Mouse (Mus musculus): ENCODE data around the gene Srgap1. TPM values are rescaled to one million over a fixed set of nuclear protein-coding genes. Genes with fewer than 3 reads are reported as not detected.

Gene Srgap1
- 29.9 and 32.0 TPM in 2 replicates for polyA plus RNA-seq (2015; fragmentation: Nextera tagmentation; extraction: Ambion mirVana)

GRCm38 (mm10) chr10:122046904-122047726, at the start of gene Srgap1:
Gene Srgap1 (minus strand): TSS chr10:122047315.
- H3K27me3 ChIP-seq (replicated peaks; ENCODE audit: control insufficient read depth, insufficient read depth, low read length): no peaks in the 10 kb centered on the region
- peak within 1 kb of the TSS; percentile 78 for H3K4me3 ChIP-seq (replicated peaks; ENCODE audit: low read length)
- 1% methylated on average over 45 of the region's 79 CpGs for WGBS
- H3K9me3 ChIP-seq (ENCODE audit: control insufficient read depth, low read length): 0 out of 2 replicates have a peak, but pooled peaks cover 2% of the 10 kb centered on the region
- no peaks in the 10 kb centered on the region for H3K36me3 ChIP-seq (ENCODE audit: control insufficient read depth, insufficient read depth)
- H3K4me2 ChIP-seq (ENCODE audit: low read length): peak within 1 kb of the TSS; percentile 52
- H3K4me1 ChIP-seq (replicated peaks; ENCODE audit: control insufficient read depth, insufficient read depth, low read length): peaks cover 12% of the 10 kb centered on the region
- ATAC-seq: peak; percentile 90
- H3K27ac ChIP-seq (ENCODE audit: low read length): peak within 1 kb of the TSS; percentile 87
- peak within 1 kb of the TSS; percentile 95 for H3K9ac ChIP-seq (replicated peaks; ENCODE audit: low read depth, low read length)

DNA sequence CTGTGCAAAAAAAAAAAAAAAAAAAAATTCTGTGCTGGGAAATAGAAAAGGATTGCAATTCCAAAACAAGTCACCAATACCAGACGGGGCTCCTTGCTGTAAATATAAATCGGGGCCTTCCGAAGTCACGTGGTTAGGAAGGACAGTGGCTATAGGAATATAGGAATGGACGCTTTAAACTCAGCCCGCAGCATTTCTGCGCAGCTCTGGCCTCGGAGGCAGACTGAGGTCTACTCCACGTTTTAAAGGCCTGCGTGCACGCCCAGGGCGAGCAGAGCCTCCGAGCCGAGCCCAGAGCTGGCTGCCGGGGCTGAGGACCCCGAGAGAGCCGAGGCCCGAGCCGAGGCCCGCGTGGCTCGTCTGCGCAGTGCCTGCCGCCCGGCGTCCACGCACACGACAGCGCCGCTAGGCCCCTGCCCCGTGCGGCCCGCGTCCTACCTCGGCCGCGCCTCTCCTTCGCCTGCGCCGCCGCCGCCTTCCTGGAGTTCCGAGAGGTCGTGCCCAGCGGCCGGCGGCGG, 49.4 kb upstream of the Srgap1 start:
- Histone ChIP-seq H3K9ac (replicated peaks; ENCODE audit: low read depth, low read length) (peak overlapping the region; percentile 82), H3K27me3 (replicated peaks; ENCODE audit: control insufficient read depth, insufficient read depth, low read length) (no peaks in the 10 kb centered on the region), H3K4me3 (replicated peaks; ENCODE audit: low read length) (peak overlapping the region; percentile 68), H3K9me3 (ENCODE audit: control insufficient read depth, low read length) (no peaks in the 10 kb centered on the region), H3K4me1 (replicated peaks; ENCODE audit: control insufficient read depth, insufficient read depth, low read length) (peaks cover 9% of the 10 kb centered on the region), H3K27ac (ENCODE audit: low read length) (peak overlapping the region; percentile 79), H3K4me2 (ENCODE audit: low read length) (peak overlapping the region; percentile 61), H3K36me3 (ENCODE audit: control insufficient read depth, insufficient read depth) (peaks cover 2% of the 10 kb centered on the region; the same call in 1 of the 2 replicates)
- WGBS: under 1% methylated on average over 48 of the region's 48 CpGs
- peak; percentile 75 for ATAC-seq

DNA sequence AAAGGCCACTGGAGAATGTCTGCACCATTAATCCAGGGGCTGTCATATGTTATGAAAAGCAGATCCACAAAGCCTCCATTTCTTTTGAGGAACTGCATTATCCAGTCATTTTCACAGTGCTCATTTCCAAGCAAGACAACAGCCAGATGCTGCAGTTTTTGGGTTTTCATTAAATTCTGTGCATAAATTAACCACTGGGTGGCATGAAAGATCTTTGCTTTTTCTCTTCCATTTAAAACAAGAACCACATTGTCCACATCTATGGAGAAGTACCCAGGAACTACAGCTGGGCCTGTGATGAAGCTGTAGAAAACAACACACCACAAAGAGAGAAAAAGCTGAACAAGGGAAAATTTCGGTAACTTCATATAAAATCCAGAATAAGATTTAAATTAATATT, 43.4 kb upstream of the Srgap1 start:
- 96% methylated on average over 1 of the region's 1 CpGs for whole genome bisulfite sequencing
- ATAC-seq: no peak
- peaks cover 3% of the 10 kb centered on the region; the same call in 1 of the 2 replicates for H3K4me1 ChIP-seq (replicated peaks; ENCODE audit: control insufficient read depth, insufficient read depth, low read length)
- H3K9me3 ChIP-seq (ENCODE audit: control insufficient read depth, low read length): peaks cover 4% of the 10 kb centered on the region
- H3K27me3 ChIP-seq (replicated peaks; ENCODE audit: control insufficient read depth, insufficient read depth, low read length): no peaks in the 10 kb centered on the region
- no peak overlapping the region for H3K4me3 ChIP-seq (replicated peaks; ENCODE audit: low read length)
- no peak overlapping the region for H3K9ac ChIP-seq (replicated peaks; ENCODE audit: low read depth, low read length)
- no peak overlapping the region for H3K4me2 ChIP-seq (ENCODE audit: low read length)
- H3K36me3 ChIP-seq (ENCODE audit: control insufficient read depth, insufficient read depth): peaks cover 22% of the 10 kb centered on the region
- no peak overlapping the region for H3K27ac ChIP-seq (ENCODE audit: low read length)

DNA sequence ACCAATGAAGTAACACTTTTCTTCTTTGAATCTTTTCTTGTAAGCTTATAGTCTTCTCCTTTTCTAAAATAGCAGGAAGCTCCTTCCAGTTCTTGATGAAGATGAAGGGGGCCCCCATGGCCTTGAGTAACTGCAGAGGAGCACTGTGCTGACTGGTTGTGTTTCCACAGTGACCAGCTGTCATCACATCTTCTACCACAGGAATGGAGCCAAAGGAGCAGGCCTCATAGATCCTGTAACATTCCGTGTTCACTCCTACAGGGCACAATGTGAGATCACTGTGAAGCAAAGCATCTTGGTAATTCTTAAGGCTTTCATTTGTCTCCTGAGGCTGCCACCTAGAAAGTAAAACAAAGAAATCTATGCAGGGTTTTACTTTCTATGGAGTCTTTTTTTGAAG, 34.2 kb upstream of the Srgap1 start:
- ATAC-seq: no peak
- no peaks in the 10 kb centered on the region for H3K27me3 ChIP-seq (replicated peaks; ENCODE audit: control insufficient read depth, insufficient read depth, low read length)
- 86% methylated on average over 1 of the region's 1 CpGs for WGBS

GRCm38 (mm10) chr10:122069153-122069552, 22.0 kb upstream of the Srgap1 start:
- Histone ChIP-seq H3K4me1 (replicated peaks; ENCODE audit: control insufficient read depth, insufficient read depth, low read length) (no peaks in the 10 kb centered on the region), H3K27ac (ENCODE audit: low read length) (no peak overlapping the region), H3K4me3 (replicated peaks; ENCODE audit: low read length) (no peak overlapping the region), H3K4me2 (ENCODE audit: low read length) (no peak overlapping the region), H3K9me3 (ENCODE audit: control insufficient read depth, low read length) (no peaks in the 10 kb centered on the region), H3K36me3 (ENCODE audit: control insufficient read depth, insufficient read depth) (no peaks in the 10 kb centered on the region), H3K27me3 (replicated peaks; ENCODE audit: control insufficient read depth, insufficient read depth, low read length) (no peaks in the 10 kb centered on the region), H3K9ac (replicated peaks; ENCODE audit: low read depth, low read length) (no peak overlapping the region)
- no peak for ATAC-seq

More for the DNA sequence above, 34.2 kb upstream of the Srgap1 start:
- Histone ChIP-seq H3K4me2 (ENCODE audit: low read length) (no peak overlapping the region), H3K27ac (ENCODE audit: low read length) (no peak overlapping the region), H3K4me1 (replicated peaks; ENCODE audit: control insufficient read depth, insufficient read depth, low read length) (no peaks in the 10 kb centered on the region), H3K36me3 (ENCODE audit: control insufficient read depth, insufficient read depth) (peaks cover 9% of the 10 kb centered on the region; the same call in 1 of the 2 replicates), H3K9ac (replicated peaks; ENCODE audit: low read depth, low read length) (no peak overlapping the region), H3K9me3 (ENCODE audit: control insufficient read depth, low read length) (no peaks in the 10 kb centered on the region), H3K4me3 (replicated peaks; ENCODE audit: low read length) (no peak overlapping the region)

- WGBS: 86% methylated on average over 6 of the region's 6 CpGs
- ATAC-seq: no peak
- no peak overlapping the region for H3K27ac ChIP-seq (ENCODE audit: low read length)
Measured at GRCm38 (mm10) chr10:122055826-122056225, 8.7 kb upstream of the Srgap1 start.

GRCm38 (mm10) chr10:122054535-122054934, 7.4 kb upstream of the Srgap1 start:
- Histone ChIP-seq H3K4me2 (ENCODE audit: low read length) (no peak overlapping the region), H3K4me1 (replicated peaks; ENCODE audit: control insufficient read depth, insufficient read depth, low read length) (no peaks in the 10 kb centered on the region), H3K27me3 (replicated peaks; ENCODE audit: control insufficient read depth, insufficient read depth, low read length) (no peaks in the 10 kb centered on the region), H3K27ac (ENCODE audit: low read length) (no peak overlapping the region), H3K9ac (replicated peaks; ENCODE audit: low read depth, low read length) (no peak overlapping the region), H3K4me3 (replicated peaks; ENCODE audit: low read length) (no peak overlapping the region), H3K36me3 (ENCODE audit: control insufficient read depth, insufficient read depth) (no peaks in the 10 kb centered on the region), H3K9me3 (ENCODE audit: control insufficient read depth, low read length) (no peaks in the 10 kb centered on the region)
- peak; percentile 77 for ATAC-seq
- 17% methylated on average over 8 of the region's 8 CpGs for WGBS

More at GRCm38 (mm10) chr10:122055826-122056225, 8.7 kb upstream of the Srgap1 start:
- no peaks in the 10 kb centered on the region for H3K27me3 ChIP-seq (replicated peaks; ENCODE audit: control insufficient read depth, insufficient read depth, low read length)
- H3K4me1 ChIP-seq (replicated peaks; ENCODE audit: control insufficient read depth, insufficient read depth, low read length): no peaks in the 10 kb centered on the region
- no peak overlapping the region for H3K4me3 ChIP-seq (replicated peaks; ENCODE audit: low read length)
- H3K9me3 ChIP-seq (ENCODE audit: control insufficient read depth, low read length): no peaks in the 10 kb centered on the region
- no peaks in the 10 kb centered on the region for H3K36me3 ChIP-seq (ENCODE audit: control insufficient read depth, insufficient read depth)
- H3K9ac ChIP-seq (replicated peaks; ENCODE audit: low read depth, low read length): no peak overlapping the region
- no peak overlapping the region for H3K4me2 ChIP-seq (ENCODE audit: low read length)

DNA sequence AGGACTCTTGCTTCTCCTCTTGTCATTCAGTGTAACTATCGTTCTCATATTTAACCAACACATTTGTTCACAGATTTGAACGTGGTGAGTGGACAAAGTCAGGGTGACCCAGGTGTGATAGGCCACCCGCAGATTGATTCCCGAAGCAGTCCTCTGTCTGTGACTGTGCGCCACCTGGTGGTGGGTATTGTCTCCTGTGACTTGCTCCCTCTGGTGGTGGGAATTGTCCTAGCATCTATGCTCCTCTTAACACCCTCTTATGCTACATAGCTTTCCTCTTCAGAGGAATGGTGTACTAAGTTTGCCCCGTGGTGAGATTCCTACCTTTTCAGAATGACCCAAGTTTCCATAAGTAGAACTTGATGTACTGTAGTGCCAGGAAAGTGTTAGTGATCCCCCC, 4.7 kb upstream of the Srgap1 start:
- H3K9me3 ChIP-seq (ENCODE audit: control insufficient read depth, low read length): 0 out of 2 replicates have a peak, but pooled peaks cover 2% of the 10 kb centered on the region
- no peaks in the 10 kb centered on the region for H3K4me1 ChIP-seq (replicated peaks; ENCODE audit: control insufficient read depth, insufficient read depth, low read length)
- no peak for ATAC-seq
- WGBS: 38% methylated on average over 6 of the region's 6 CpGs
- no peak overlapping the region for H3K4me2 ChIP-seq (ENCODE audit: low read length)
- no peak overlapping the region for H3K27ac ChIP-seq (ENCODE audit: low read length)
- no peaks in the 10 kb centered on the region for H3K27me3 ChIP-seq (replicated peaks; ENCODE audit: control insufficient read depth, insufficient read depth, low read length)
- no peak overlapping the region for H3K9ac ChIP-seq (replicated peaks; ENCODE audit: low read depth, low read length)
- H3K4me3 ChIP-seq (replicated peaks; ENCODE audit: low read length): no peak overlapping the region
- no peaks in the 10 kb centered on the region for H3K36me3 ChIP-seq (ENCODE audit: control insufficient read depth, insufficient read depth)

GRCm38 (mm10) chr10:122047727-122048365, 731 bp upstream of the Srgap1 start:
- 0 out of 2 replicates have a peak, but pooled peaks cover 2% of the 10 kb centered on the region for H3K9me3 ChIP-seq (ENCODE audit: control insufficient read depth, low read length)
- WGBS: 11% methylated on average over 42 of the region's 44 CpGs
- H3K9ac ChIP-seq (replicated peaks; ENCODE audit: low read depth, low read length): peak overlapping the region; percentile 95
- H3K27ac ChIP-seq (ENCODE audit: low read length): peak overlapping the region; percentile 87
- peaks cover 12% of the 10 kb centered on the region for H3K4me1 ChIP-seq (replicated peaks; ENCODE audit: control insufficient read depth, insufficient read depth, low read length)
- peak overlapping the region; percentile 78 for H3K4me3 ChIP-seq (replicated peaks; ENCODE audit: low read length)
- no peaks in the 10 kb centered on the region for H3K36me3 ChIP-seq (ENCODE audit: control insufficient read depth, insufficient read depth)
- peak overlapping the region; percentile 52 for H3K4me2 ChIP-seq (ENCODE audit: low read length)
- ATAC-seq: peak; percentile 82
- no peaks in the 10 kb centered on the region for H3K27me3 ChIP-seq (replicated peaks; ENCODE audit: control insufficient read depth, insufficient read depth, low read length)
